Mouse (Mus musculus): ENCODE data around the gene Sf3b2.

- TF ChIP-seq CTCF (IDR thresholded peaks at IDR 0.05; ENCODE audit: borderline replicate concordance, extremely low read depth, insufficient read depth, insufficient read length), result no peak
- no peak for TF ChIP-seq POLR2A (IDR thresholded peaks at IDR 0.05; ENCODE audit: borderline replicate concordance, extremely low read depth, insufficient read depth, insufficient read length, poor library complexity, severe bottlenecking)
These were observed 18.1 kb downstream of the Sf3b2 start for GRCm38 (mm10) chr19:5277140-5277539.
